Mouse (Mus musculus) right cerebral cortex, adult 18-20 months (tissue): ENCODE measurements at regions not wholly inside any gene's neighbourhood (a gene's known extent, or its start where the extent isn't known, plus 50 kb on each side); places are given as distances from the start of the nearest gene placed in this dataset.

Experiments
- DNase-seq: peaks from one replicate; pipeline ENCODE4 v3.0.0; 2022; ENCODE audit warnings: mixed read lengths

DNA sequence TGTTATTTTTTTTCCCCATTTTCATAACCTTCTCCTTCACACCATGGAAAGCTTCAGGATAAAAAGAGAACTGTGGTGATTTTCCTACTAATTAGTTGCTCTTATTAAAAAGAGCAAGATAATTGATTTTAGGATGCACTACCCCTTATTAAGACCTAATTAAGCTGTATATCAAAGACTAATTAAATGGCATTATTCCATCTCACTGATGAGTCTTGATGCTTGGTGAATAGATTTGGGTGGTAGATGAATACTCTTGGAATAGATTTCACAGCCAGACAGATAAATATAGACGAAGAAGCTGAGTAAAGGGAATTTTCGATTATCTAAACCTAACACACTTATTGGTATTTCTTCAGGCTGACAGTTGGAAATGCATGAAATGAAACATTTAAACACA, 346.5 kb upstream of the Tenm2 start:
- no peak for DNase-seq

DNA sequence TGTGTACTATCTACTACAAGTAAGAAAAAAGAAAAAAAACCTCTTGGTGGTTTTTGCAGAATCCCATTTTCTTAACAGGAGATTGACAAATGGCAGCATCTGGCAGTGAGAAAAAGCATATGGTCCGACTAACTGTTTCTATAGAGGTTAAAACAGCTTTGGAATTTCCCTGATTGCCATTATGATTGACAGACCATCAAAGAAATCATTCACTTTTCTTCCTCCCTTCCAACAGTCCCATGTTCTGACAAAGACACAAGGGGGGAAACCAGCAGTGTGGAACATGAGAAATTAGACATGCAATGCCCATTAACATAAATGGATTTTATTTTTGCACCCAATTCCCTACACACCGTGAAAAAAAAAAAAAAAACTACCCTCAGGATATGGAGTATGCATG, 297.9 kb upstream of the Tenm2 start:
- no peak for DNase-seq

DNA sequence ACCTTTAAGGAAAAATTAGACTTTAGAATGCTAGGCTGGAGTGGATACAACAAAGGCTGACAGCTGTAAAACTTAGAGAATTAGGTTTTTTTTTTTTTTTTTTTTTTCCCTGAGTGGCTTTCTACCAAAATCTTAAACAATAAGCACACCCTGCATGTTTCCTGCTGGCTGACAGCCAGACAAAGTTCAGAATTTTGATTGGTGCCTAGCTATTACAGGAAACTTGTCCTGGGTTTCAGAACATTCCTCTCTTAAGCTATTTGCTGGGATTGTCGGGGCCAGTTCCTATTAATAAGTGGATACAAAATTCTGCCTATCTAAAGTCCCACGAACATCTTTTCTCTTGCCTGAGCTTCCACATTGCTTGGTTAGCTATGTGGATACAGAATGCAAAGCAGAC, 296.7 kb upstream of the Tenm2 start:
- DNase-seq: no peak

DNA sequence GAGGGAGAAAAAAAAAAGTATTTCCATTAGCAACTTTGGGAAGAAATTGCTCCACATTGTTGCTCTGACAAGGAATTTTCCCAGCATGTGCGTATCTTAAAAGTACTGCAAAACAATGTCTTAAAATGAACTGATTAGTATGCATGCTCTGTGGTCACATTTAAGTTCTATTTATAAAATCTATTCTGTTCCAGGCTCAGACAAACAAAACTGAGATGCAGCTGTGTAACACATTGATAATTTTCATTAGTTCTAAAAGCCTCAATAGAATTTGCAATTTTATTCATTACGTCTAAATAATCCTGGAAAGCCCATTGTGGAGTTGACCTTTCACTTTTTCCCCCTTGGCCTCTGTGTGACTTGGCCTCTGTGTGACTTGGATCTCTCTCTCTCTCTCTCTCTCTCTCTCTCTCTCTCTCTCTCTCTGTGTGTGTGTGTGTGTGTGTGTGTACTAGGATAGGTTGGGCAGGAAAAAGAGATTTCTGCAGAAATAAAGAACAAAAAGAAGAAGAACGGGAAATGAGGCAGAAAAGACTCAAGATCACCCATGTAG, 262.8 kb upstream of the Tenm2 start:
- no peak for DNase-seq

DNA sequence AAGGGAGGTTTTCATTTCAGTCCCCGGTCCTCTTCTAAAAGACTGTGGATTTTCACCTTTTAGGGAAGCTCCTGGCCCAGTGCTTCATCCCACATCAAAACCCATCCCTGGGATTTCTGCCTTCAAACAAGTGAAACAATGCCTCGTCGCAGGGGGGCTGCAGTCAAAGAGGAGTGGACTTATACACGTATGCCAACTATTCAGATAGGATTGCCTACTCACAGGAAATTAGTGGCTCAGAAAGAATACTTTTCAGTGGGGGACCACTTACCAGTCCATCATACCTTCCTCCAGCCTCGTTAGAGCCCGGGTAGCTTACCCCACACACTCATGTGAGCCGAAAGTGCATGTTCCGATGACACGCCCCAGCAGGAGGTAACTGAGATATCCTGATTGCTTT, 262.1 kb upstream of the Tenm2 start:
- DNase-seq: no peak

DNA sequence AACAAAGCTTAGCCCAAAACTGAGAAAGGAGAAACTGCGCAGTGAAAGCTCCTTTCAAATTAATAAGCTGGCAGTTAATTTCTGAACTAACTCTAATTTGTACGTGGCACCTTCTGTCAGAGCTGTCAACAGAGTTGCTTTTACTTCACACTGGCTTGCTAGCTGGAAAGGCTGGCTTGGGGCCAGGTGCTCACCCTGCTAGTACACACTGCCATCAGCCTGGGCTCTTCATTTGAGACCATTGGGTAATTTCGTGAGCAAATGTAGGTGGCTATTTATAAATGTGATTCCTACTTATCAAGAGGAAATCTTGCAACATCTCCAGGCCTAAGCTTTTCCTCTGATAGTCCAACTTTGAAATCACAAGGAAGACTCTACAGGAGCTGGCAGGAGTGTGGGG, 244.5 kb upstream of the Tenm2 start:
- peak; percentile 6 for DNase-seq

DNA sequence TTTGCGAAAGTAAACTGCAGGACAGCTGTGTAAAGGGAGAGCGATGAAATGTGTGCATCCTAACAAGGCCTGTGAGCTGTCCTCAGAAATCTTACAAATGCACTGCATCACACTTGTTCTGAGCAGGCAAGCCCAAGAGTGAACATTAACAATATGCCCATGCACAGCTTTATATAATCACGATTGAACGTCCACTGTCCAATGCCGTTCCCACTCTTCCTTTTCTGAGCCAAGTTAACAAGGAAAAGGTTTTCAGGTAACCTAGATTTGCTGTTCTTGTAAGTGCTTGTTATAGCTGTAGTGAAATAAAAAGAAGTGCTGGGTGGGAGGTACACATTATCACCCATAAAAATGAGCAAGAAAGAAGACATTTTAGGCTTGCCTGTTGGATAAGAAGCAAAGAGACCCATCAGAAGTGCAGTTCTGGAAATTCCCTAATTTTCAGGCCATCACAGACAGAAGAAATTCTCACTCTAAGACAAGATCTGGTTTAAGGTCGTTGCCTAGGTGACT, 243.3 kb upstream of the Tenm2 start:
- peak; percentile 10 for DNase-seq

DNA sequence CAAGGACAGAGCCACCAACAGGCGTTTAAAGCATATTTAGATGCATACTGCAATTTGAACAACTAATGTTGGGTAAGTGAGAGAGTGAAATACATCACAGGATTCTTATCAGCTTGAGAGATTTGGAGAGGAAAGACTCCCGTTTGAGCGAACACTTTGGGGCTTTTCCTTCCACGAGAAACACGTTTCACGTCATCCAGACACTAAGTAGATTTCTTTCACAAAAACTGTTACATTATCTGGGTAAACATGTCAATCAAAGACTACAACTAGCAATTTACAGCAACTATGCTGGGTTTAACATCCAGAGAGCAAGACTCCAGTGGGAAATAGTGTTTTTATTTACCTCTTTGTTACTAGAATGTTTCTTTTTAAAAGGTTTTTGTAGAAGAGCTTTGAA, 238.3 kb upstream of the Tenm2 start:
- no peak for DNase-seq

DNA sequence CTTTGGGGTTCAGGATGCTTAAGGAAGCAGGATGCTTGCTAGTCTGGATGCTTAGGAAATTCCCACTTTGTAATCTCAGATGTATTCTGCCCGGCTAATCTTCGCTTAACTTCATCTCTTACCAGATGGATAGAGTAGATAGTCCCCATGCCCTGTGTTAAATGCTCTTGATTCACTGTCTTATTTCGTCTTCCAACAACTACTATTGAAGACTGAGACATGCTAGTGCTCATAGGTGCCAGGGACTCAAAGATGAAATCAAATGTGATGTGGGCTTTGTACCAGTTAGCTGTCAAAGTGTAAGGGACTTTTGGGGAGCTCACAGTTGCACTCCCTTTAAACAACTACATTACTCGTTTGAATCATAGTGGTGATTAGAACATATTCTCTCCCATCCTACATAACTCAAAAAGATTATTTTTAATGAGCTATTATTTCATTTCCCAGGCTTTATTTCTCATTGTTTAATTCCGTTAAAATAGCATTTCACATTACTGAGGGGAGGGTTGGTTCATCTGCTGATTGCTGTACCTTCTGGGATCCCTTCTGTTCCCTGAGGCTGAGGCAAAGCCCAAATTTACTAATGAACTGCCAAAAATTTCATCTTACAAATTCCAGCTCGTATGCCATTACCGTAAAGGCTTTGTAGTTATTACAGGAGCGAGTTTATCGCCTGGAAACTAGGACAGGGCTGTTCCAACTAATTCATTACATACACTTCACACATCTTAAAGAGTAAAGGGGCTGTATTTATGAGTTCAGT, 228.1 kb upstream of the Tenm2 start:
- DNase-seq: no peak

DNA sequence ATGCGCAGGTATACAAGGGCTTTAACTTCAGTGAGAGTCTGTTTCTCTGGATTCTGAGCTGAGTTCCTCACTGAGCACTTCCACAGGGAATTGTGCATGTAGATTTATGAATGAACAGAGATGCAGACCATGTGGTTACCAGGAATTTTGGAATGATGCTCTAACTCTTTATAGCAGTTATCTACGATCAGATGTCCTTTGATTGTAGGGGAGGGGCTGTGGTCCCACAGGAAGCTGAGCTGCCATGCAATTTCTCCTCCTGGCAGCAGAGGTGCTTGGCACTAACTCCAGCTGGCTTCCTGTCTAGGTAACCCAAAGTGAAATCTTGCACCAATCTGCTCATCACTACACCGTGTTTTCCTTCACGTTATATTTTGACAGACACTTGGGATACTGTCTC, 226.6 kb upstream of the Tenm2 start:
- DNase-seq: no peak

DNA sequence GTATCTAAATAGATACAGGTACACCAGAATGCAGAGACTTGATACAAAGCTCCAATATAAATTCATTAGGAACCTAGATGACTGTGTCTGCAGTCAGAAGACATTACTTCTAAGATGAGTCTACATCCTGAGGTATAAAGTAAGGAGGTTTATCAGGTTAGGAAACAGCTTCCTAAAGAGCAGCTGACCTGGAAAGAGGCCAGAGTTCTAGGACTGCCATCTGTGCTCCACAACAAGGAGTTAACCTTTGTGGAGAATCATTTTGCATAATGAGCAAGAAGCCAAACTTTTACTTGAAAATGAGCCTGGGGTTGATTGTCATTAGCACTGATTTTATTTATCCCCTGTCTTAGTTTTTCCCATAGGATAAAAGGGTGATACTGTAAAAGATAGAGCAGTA, 211.6 kb upstream of the Tenm2 start:
- DNase-seq: no peak

DNA sequence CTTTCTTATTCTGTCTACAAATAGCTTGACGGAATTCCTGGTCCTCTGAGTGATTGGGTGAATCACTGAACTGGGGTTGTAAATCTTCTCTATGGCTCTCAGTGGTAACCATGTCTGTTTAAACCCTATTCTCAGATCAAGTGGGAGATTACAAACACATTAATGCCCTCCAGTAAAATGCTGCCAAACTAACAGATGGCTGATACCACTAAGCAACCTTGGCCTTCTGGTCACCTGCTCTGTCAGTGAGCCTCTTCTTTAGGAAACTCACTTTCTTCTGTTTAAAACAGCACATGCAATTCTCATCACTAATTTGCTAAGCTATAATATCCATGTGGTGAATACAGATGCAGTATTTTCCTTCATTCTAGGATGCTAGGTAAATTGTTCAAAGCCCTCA, 210.9 kb upstream of the Tenm2 start:
- DNase-seq: no peak

DNA sequence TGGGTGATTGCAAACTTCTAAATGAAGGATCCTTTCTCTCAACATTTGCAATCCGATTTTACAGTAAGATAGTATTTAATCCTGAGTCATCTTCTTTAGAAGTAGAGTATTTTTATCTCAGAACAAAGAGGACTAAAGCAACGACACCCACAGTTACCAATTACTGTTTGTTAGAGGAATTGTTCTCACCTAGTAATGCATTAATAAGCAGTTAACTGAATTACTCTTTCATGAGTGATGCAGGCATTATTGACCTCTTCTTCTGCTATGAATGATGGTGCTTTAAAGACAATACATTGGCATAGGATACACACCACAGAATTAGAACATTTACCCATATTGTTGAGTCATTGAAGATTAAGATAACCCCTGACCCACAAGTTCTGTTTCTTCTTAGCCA, 207.0 kb upstream of the Tenm2 start:
- DNase-seq: no peak

DNA sequence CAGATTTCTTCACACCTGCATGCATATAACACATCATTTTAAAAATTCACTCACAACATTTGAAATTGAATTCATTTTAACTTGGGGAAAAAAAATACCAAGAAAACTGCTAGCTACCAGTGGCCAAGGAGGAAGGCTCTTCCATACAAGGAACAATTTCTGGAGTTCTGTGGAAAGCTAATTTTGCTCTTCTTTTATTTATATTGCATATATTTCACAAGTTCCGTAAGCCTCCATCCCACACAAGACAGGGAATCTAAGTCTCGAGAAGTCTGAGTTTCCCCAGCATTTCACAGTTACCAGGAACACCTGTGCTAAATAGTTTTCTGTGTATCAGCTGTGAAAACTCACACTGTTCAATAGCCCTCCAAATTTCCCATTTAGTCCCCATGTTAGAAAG, 198.8 kb upstream of the Tenm2 start:
- DNase-seq: peak; percentile 3

DNA sequence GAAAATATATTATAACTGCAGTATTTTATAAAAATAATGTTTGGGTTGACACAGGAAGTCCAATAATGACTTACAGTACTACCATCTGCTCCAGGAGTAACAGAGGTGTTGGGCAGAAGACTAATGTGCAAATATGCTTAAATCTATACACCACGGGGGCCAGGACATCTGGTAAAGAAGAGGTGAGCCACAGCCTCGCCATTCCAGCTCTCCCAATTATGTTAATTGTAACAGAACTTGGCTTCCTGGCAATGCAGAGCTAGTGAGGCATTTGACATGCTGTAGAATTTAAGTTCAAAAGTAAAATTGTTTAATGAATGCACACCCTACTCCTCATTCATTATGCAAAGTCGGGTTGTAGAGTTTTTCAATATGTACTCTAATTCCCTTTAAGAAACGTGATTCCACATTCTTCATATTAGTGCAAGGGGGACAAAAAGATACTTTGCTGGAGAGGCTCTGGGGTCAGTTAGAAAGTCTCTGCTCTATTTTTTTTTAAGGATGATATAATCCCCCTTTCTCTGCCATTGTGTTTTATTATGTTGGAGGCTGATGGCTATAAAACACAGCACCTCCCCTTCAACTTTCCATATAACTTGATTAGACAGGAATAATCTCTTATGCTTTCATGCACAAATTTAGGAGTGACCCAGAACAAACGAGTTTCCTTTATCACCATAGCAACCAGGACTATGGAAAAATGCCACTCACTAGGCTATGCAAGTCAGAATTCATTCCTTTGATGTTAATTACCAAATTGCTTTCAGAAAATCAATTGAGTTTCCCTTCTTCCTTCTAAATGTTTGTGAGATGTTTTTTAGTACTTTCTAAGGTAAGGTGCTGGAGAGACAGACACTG, 188.8 kb upstream of the Tenm2 start:
- no peak for DNase-seq

DNA sequence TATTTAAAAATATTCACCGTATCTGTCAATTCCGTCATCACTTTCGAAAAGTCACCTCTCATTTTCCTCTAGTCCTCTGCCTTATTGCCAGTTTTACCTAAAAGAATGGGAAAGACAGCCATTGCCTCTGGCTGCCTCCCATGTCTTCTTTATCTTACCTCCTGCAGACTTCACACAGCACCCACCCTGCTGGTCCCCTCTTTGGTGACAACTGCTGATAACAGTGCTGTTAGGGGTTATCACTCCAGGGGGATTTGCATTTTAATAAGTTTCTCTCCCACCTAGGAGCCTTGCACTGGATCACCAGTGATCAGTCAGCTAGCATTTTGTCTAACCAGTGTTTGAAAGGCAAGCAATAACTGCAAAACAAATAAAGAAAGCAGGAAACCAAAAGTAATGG, 177.1 kb upstream of the Tenm2 start:
- no peak for DNase-seq

DNA sequence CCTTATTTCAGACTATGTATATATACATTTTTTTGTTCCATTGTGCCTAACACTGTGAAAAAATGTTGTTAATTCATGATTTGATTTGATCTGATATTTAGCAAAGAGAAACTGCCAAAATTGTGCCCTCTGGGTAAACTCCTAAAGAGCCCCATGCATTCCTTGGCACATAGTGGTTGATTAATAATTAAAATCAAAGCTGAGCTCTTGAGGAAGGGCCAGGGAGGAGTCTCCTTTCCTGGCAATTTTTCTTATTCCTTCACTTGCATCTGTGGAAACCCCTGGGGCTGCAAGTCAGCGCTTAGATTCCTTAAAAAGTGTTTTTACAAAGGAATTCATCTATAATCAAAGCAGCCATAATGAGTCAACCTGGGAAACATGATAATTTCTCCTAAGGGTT, 132.2 kb upstream of the Tenm2 start:
- no peak for DNase-seq

DNA sequence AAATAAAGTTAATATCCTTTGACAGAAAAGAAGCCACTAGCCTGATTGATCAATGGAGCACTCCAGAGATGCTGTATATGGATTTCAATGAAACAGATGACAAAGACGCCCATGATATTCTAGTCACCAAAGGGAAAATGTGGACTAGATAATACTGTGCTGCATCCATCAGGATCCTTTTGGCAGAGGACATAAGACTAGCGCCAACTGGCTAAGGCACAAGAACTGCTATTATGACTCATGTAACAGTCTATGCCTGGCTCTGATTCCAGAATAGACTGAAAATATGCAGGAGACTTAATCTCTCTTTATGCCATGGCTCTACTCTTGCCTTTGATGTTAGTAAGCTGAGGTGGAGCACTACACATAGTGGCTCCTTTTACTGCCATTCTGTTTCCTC, 128.7 kb upstream of the Tenm2 start:
- DNase-seq: peak; percentile 60

DNA sequence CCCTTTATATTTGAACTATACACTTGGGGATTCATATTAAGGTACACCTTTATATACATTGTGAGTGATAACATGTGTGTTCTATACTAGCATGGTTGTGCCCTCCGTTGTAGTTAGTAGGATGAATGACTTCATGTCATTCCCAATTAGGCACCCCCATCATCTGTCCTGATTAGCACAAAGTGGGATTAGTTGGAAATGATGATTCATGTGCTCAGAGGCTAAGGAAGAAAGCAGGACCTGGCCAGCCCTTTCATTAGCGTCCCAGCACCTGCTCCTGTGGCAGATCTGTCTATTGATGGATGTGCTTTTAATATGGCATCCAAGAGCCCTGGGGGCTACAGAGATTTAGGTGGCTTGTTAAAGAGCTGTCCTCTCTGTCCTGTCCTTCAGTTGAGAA, 119.3 kb upstream of the Tenm2 start:
- DNase-seq: no peak

DNA sequence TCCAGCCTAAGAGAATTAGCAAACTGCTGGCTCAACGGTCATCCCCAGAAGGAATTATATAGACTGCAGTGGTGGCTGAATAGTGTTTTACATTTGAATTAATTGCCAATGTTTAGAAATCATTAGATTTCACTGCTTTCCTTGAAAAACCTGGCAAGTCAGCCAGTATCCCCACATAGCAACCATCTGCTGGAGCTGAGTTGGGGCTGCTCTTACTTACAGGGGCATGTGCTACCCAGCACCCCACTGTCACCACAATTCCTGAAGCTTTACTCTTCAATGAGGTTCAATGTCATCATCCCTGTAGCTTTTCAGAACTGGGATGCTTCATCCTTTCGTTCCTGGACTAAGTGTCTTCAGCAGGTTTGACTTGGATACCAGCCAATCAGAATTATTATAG, 73.9 kb upstream of the Tenm2 start:
- no peak for DNase-seq

DNA sequence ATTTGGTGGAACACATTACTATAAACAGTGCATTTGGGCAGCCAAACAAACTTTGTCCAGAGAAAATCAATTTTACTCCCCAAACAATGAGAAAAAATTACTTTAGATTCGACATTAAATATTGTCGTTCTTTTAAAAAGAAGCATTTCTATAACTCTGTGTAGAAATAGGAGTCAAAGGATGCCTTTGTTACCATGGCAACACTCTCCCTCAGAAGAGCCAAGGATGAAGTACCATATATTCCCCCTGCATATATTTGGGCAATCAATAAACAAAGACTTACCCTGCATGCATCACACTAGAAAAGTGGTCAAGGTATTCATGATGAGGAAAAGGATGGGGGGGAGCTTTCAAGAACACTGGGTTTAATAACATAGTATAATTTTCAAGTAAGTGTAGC, 70.9 kb upstream of the Tenm2 start:
- no peak for DNase-seq
